Mouse (Mus musculus): ENCODE measurements around the gene Efnb3.
A peak's percentile ranks its signal among the peaks of the same experiment; 100 is the strongest.

- TF ChIP-seq CTCF (conservative IDR thresholded peaks at IDR 0.05; ENCODE audit: insufficient read depth, insufficient read length, low read depth, low read length) (peak; percentile 44), POLR2A (IDR thresholded peaks at IDR 0.05; ENCODE audit: low read depth, low read length) (no peak)
These were observed 15.2 kb upstream of the Efnb3 start for GRCm38 (mm10) chr11:69575220-69575619.

Measured in kidney, adult 2 months (tissue).